Mouse (Mus musculus) heart, embryonic 15.5 days (tissue): Measurements from ENCODE around the gene Crb3. TPM values are rescaled to one million over a fixed set of nuclear protein-coding genes. Genes with fewer than 3 reads are reported as not detected.
"Not testable (repeated sequence)": the region's sequence is repeated elsewhere in the genome, so short reads cannot be mapped to it uniquely, and the experiment has no call there.

ENCODE experiments used
- ATAC-seq: fragments of 200-750 bp; cut with Nextera tagmentation; replicated peaks from 2 replicates; pipeline ENCODE4 v1.8.0; 2017; ENCODE audit warnings: low read depth, moderate TSS enrichment; ENCODE audit not compliant: insufficient number of reproducible peaks, insufficient read depth, low FRiP score
- H3K27ac ChIP-seq: fragments of 300-500 bp; sonication (generic); 2 replicates; pipeline ENCODE4 v1.5.1; 2015; ENCODE audit warnings: mild to moderate bottlenecking, inconsistent platforms
- H3K27me3 ChIP-seq: fragments of 300-500 bp; sonication (generic); 2 replicates; pipeline ENCODE4 v1.6.1; 2015; ENCODE audit warnings: inconsistent platforms
- H3K36me3 ChIP-seq: fragments of 300-500 bp; sonication (generic); 2 replicates; pipeline ENCODE4 v1.6.1; 2015; ENCODE audit warnings: mild to moderate bottlenecking, inconsistent platforms
- H3K4me1 ChIP-seq: fragments of 300-500 bp; sonication (generic); replicated peaks from 2 replicates; pipeline ENCODE4 v1.6.1; 2015; ENCODE audit warnings: inconsistent platforms
- H3K4me2 ChIP-seq: fragments of 300-500 bp; sonication (generic); 2 replicates; pipeline ENCODE4 v1.6.1; 2015; ENCODE audit warnings: inconsistent platforms, mild to moderate bottlenecking, moderate library complexity
- H3K4me3 ChIP-seq: fragments of 300-500 bp; sonication (generic); 2 replicates; pipeline ENCODE4 v1.5.1; 2015; ENCODE audit warnings: mild to moderate bottlenecking, inconsistent platforms
- H3K9ac ChIP-seq: fragments of 300-500 bp; sonication (generic); 2 replicates; pipeline ENCODE4 v1.6.1; 2015; ENCODE audit warnings: mild to moderate bottlenecking, inconsistent platforms
- H3K9me3 ChIP-seq: fragments of 300-500 bp; sonication (generic); replicated peaks from 2 replicates; pipeline ENCODE4 v1.6.1; 2016; ENCODE audit warnings: inconsistent platforms
- WGBS: fragments of 180-500 bp; shearing (Covaris S2); methylation state at CpG from one replicate; pipeline ENCODE4 v1.1.7; 2015; ENCODE audit warnings: mixed read lengths; 5-methylcytosine and 5-hydroxymethylcytosine counted together
- polyA plus RNA-seq: library from polyadenylated mRNA; unstranded; fragments of >200 nt; fragmentation: Nextera tagmentation; extraction: Ambion mirVana; gene quantifications from 2 replicates; pipeline ENCODE4 v1.2.1, GENCODE M21; 2015

Crb3 gene
- polyA plus RNA-seq, 1 experiment from 2014 or later: 0.92 TPM

GRCm38 (mm10) chr17:57032854-57033253 lies 26.1 kb upstream of the Crb3 start:
- Histone ChIP-seq H3K27me3 (peaks cover 6% of the 10 kb centered on the region; the same call in 1 of the 2 replicates), H3K36me3 (peaks cover 4% of the 10 kb centered on the region; the same call in 1 of the 2 replicates), H3K4me2 (peak overlapping the region; percentile 73; the same call in 1 of the 2 replicates), H3K4me3 (peak overlapping the region; percentile 45; the same call in 1 of the 2 replicates), H3K9me3 (no peaks in the 10 kb centered on the region), H3K27ac (peak overlapping the region; percentile 88; the same call in 1 of the 2 replicates), H3K9ac (no peak overlapping the region), H3K4me1 (peaks cover 17% of the 10 kb centered on the region)
- WGBS: 88% methylated on average over 4 of the region's 4 CpGs
- no peak for ATAC-seq

GRCm38 (mm10) chr17:57038978-57039377 lies 19.9 kb upstream of the Crb3 start:
- Histone ChIP-seq H3K9me3 (no peaks in the 10 kb centered on the region), H3K27me3 (peaks cover 20% of the 10 kb centered on the region), H3K9ac (no peak overlapping the region), H3K4me3 (no peak overlapping the region), H3K4me2 (no peak overlapping the region), H3K36me3 (no peaks in the 10 kb centered on the region), H3K27ac (no peak overlapping the region), H3K4me1 (0 out of 2 replicates have a peak, but pooled peaks cover 11% of the 10 kb centered on the region)
- WGBS: 40% methylated on average over 8 of the region's 8 CpGs
- ATAC-seq: no peak

- WGBS: 64% methylated on average over 8 of the region's 8 CpGs
- ATAC-seq: no peak
Observed at GRCm38 (mm10) chr17:57041554-57041953, 17.4 kb upstream of the Crb3 start, which contains the start of gene Slc25a41. Gene Slc25a41 (minus strand): TSS chr17:57041654.

GRCm38 (mm10) chr17:57047406-57047805 lies 11.5 kb upstream of the Crb3 start:
- H3K9ac ChIP-seq: no peak overlapping the region
- 0 out of 2 replicates have a peak, but pooled peaks have one; percentile 32 for ATAC-seq
- H3K9me3 ChIP-seq: no peaks in the 10 kb centered on the region
- peaks cover 19% of the 10 kb centered on the region for H3K36me3 ChIP-seq
- no peak overlapping the region for H3K4me2 ChIP-seq
- 0 out of 2 replicates have a peak, but pooled peaks cover 6% of the 10 kb centered on the region for H3K4me1 ChIP-seq
- no peak overlapping the region for H3K4me3 ChIP-seq
- no peak overlapping the region for H3K27ac ChIP-seq
- WGBS: 46% methylated on average over 5 of the region's 5 CpGs
- no peaks in the 10 kb centered on the region for H3K27me3 ChIP-seq

More at GRCm38 (mm10) chr17:57041554-57041953, 17.4 kb upstream of the Crb3 start, which contains the start of gene Slc25a41:
- H3K27me3 ChIP-seq: peaks cover 20% of the 10 kb centered on the region
- no peak within 1 kb of the TSS for H3K9ac ChIP-seq
- H3K4me3 ChIP-seq: no peak within 1 kb of the TSS
- H3K27ac ChIP-seq: no peak within 1 kb of the TSS
- H3K36me3 ChIP-seq: peaks cover 4% of the 10 kb centered on the region; the same call in 1 of the 2 replicates
- H3K4me1 ChIP-seq: 0 out of 2 replicates have a peak, but pooled peaks cover 11% of the 10 kb centered on the region
- H3K4me2 ChIP-seq: no peak within 1 kb of the TSS
- H3K9me3 ChIP-seq: no peaks in the 10 kb centered on the region

- H3K36me3 ChIP-seq: peaks cover 31% of the 10 kb centered on the region
- no peaks in the 10 kb centered on the region for H3K4me1 ChIP-seq
- H3K27me3 ChIP-seq: no peaks in the 10 kb centered on the region
- no peak overlapping the region for H3K9ac ChIP-seq
- H3K9me3 ChIP-seq: no peaks in the 10 kb centered on the region
- no peak overlapping the region for H3K4me2 ChIP-seq
- no peak for ATAC-seq
- no peak overlapping the region for H3K27ac ChIP-seq
- H3K4me3 ChIP-seq: no peak overlapping the region
- 89% methylated on average over 3 of the region's 3 CpGs for WGBS
Observed at GRCm38 (mm10) chr17:57048816-57049215, 10.1 kb upstream of the Crb3 start.

GRCm38 (mm10) chr17:57051679-57052078 lies 7.2 kb upstream of the Crb3 start:
- H3K4me1 ChIP-seq, H3K4me2 ChIP-seq, ATAC-seq, H3K27ac ChIP-seq, H3K27me3 ChIP-seq, H3K9ac ChIP-seq, H3K4me3 ChIP-seq, H3K9me3 ChIP-seq: not testable (repeated sequence)
- WGBS: 90% methylated on average over 4 of the region's 4 CpGs
- peaks cover 49% of the 10 kb centered on the region for H3K36me3 ChIP-seq

- Histone ChIP-seq H3K4me1 (peaks cover 22% of the 10 kb centered on the region), H3K9ac (no peak overlapping the region), H3K9me3 (no peaks in the 10 kb centered on the region), H3K4me2 (no peak overlapping the region), H3K27ac (no peak overlapping the region), H3K36me3 (peaks cover 40% of the 10 kb centered on the region), H3K4me3 (no peak overlapping the region), H3K27me3 (peaks cover 4% of the 10 kb centered on the region)
- no peak for ATAC-seq
- WGBS: 79% methylated on average over 3 of the region's 3 CpGs
Observed at GRCm38 (mm10) chr17:57056246-57056645, 2.7 kb upstream of the Crb3 start.

GRCm38 (mm10) chr17:57059486-57059977 lies 627 bp downstream of the Crb3 start, which contains the start of gene Slc25a23:
Gene Slc25a23 (minus strand): TSS chr17:57059863.
- Histone ChIP-seq H3K27me3 (peaks cover 33% of the 10 kb centered on the region), H3K36me3 (peaks cover 15% of the 10 kb centered on the region; the same call in 1 of the 2 replicates), H3K9me3 (no peaks in the 10 kb centered on the region), H3K27ac (peak within 1 kb of the TSS; percentile 89), H3K4me3 (peak within 1 kb of the TSS; percentile 96), H3K9ac (peak within 1 kb of the TSS; percentile 90), H3K4me2 (peak within 1 kb of the TSS; percentile 80), H3K4me1 (peaks cover 36% of the 10 kb centered on the region)
- ATAC-seq: peak; percentile 74
- under 1% methylated on average over 31 of the region's 45 CpGs for WGBS

- Histone ChIP-seq H3K36me3 (peaks cover 7% of the 10 kb centered on the region; the same call in 1 of the 2 replicates), H3K4me1 (peaks cover 36% of the 10 kb centered on the region), H3K27me3 (peaks cover 37% of the 10 kb centered on the region), H3K4me3 (peak overlapping the region; percentile 96), H3K4me2 (peak overlapping the region; percentile 80), H3K9me3 (no peaks in the 10 kb centered on the region), H3K27ac (peak overlapping the region; percentile 89), H3K9ac (peak overlapping the region; percentile 90; the same call in 1 of the 2 replicates)
- peak; percentile 88 for ATAC-seq
- WGBS: 0% methylated on average over 44 of the region's 44 CpGs
Observed at GRCm38 (mm10) chr17:57060231-57060801, 1.4 kb downstream of the Crb3 start.

GRCm38 (mm10) chr17:57061069-57061468 lies 2.2 kb downstream of the Crb3 start:
- Histone ChIP-seq H3K9me3 (no peaks in the 10 kb centered on the region), H3K4me3 (peak overlapping the region; percentile 96), H3K36me3 (peaks cover 5% of the 10 kb centered on the region; the same call in 1 of the 2 replicates), H3K27me3 (peaks cover 44% of the 10 kb centered on the region), H3K9ac (no peak overlapping the region), H3K27ac (no peak overlapping the region), H3K4me1 (peaks cover 36% of the 10 kb centered on the region), H3K4me2 (peak overlapping the region; percentile 80)
- WGBS: 36% methylated on average over 10 of the region's 10 CpGs
- ATAC-seq: no peak

GRCm38 (mm10) chr17:57062011-57062521 lies 3.2 kb downstream of the Crb3 start:
- 2% methylated on average over 39 of the region's 39 CpGs for WGBS
- H3K9me3 ChIP-seq: no peaks in the 10 kb centered on the region

More at GRCm38 (mm10) chr17:57062011-57062521, 3.2 kb downstream of the Crb3 start:
- peak overlapping the region; percentile 41 for H3K4me3 ChIP-seq
- no peak overlapping the region for H3K27ac ChIP-seq
- H3K27me3 ChIP-seq: peaks cover 46% of the 10 kb centered on the region
- peak overlapping the region; percentile 80 for H3K4me2 ChIP-seq
- peak overlapping the region; percentile 35 for H3K9ac ChIP-seq
- no peak for ATAC-seq
- H3K4me1 ChIP-seq: peaks cover 36% of the 10 kb centered on the region
- H3K36me3 ChIP-seq: no peaks in the 10 kb centered on the region
